Mouse (Mus musculus) macrophage (primary cell): ENCODE data around the gene Ttyh3. TPM values are rescaled to one million over a fixed set of nuclear protein-coding genes. Genes with fewer than 3 reads are reported as not detected.

ENCODE experiments used
- H3K27ac ChIP-seq: fragments of 350-480 bp; formaldehyde crosslinking; 2 replicates; pipeline ENCODE4 v1.9.0; 2021
- H3K36me3 ChIP-seq: fragments of 350-480 bp; formaldehyde crosslinking; 2 replicates; pipeline ENCODE4 v1.9.0; 2021; ENCODE audit errors: inconsistent target
- H3K4me3 ChIP-seq: fragments of 350-480 bp; formaldehyde crosslinking; 2 replicates; pipeline ENCODE4 v1.9.0; 2021; ENCODE audit errors: inconsistent target
- H3K79me2 ChIP-seq: fragments of 350-480 bp; formaldehyde crosslinking; 2 replicates; pipeline ENCODE4 v1.9.0; 2021; ENCODE audit errors: inconsistent target
- WGBS: methylation state at CpG from one replicate; pipeline ENCODE4 v1.1.7; 2026; ENCODE audit warnings: inconsistent platforms; ENCODE audit not compliant: missing documents; 5-methylcytosine and 5-hydroxymethylcytosine counted together
- polyA plus RNA-seq: library from polyadenylated mRNA; stranded (reverse); fragments of 250-400 nt; gene quantifications from 3 replicates; pipeline ENCODE4 v1.2.4, GENCODE M21; 2018; ENCODE audit warnings: inconsistent platforms

Ttyh3 gene
- polyA plus RNA-seq, 1 experiment from 2014 or later = 48.0 TPM

GRCm38 (mm10) chr5:140575381-140575866 is 73.4 kb downstream of the Ttyh3 start:
- H3K36me3 ChIP-seq = no peaks in the 10 kb centered on the region
- no peak overlapping the region for H3K27ac ChIP-seq
- H3K79me2 ChIP-seq = no peaks in the 10 kb centered on the region
- H3K4me3 ChIP-seq = no peak overlapping the region
- WGBS = 63% methylated on average over 5 of the region's 5 CpGs

GRCm38 (mm10) chr5:140572611-140573010 is 76.2 kb downstream of the Ttyh3 start:
- Histone ChIP-seq H3K79me2 (no peaks in the 10 kb centered on the region), H3K4me3 (no peak overlapping the region), H3K36me3 (no peaks in the 10 kb centered on the region), H3K27ac (no peak overlapping the region)
- WGBS = 89% methylated on average over 6 of the region's 6 CpGs

GRCm38 (mm10) chr5:140571673-140572072 is 77.2 kb downstream of the Ttyh3 start:
- no peak overlapping the region for H3K27ac ChIP-seq
- no peak overlapping the region for H3K4me3 ChIP-seq
- H3K79me2 ChIP-seq = no peaks in the 10 kb centered on the region
- no peaks in the 10 kb centered on the region for H3K36me3 ChIP-seq
- 90% methylated on average over 10 of the region's 10 CpGs for WGBS

GRCm38 (mm10) chr5:140571201-140571600 is 77.6 kb downstream of the Ttyh3 start:
- 90% methylated on average over 4 of the region's 4 CpGs for WGBS
- Histone ChIP-seq H3K4me3 (no peak overlapping the region), H3K36me3 (no peaks in the 10 kb centered on the region), H3K79me2 (no peaks in the 10 kb centered on the region), H3K27ac (no peak overlapping the region)

Other genes starting within 250 kb of the Ttyh3 start
- gene Eif3b, start 229.7 kb downstream of the Ttyh3 start, polyA plus RNA-seq = 108 to 268 TPM (median 204 TPM) in 3 replicates
- not detected in 3 replicates for gene Gm4869, start 203.4 kb downstream of the Ttyh3 start, polyA plus RNA-seq
- gene Chst12, start 143.5 kb downstream of the Ttyh3 start, polyA plus RNA-seq = 34.3 to 56.4 TPM (median 38.4 TPM) in 3 replicates
- not detected in 3 replicates for gene Grifin, start 84.0 kb downstream of the Ttyh3 start, polyA plus RNA-seq
- gene Lfng, start 41.7 kb downstream of the Ttyh3 start, polyA plus RNA-seq = 33.7 to 75.9 TPM (median 52.2 TPM) in 3 replicates
- 11.4 to 17.2 TPM (median 12.2 TPM) in 3 replicates for gene Iqce, start 53.3 kb upstream of the Ttyh3 start, polyA plus RNA-seq
- 5.1 to 13.0 TPM (median 10.3 TPM) in 3 replicates for gene Brat1, start 56.0 kb upstream of the Ttyh3 start, polyA plus RNA-seq
- 10.9 to 24.7 TPM (median 13.4 TPM) in 3 replicates for gene Amz1, start 75.1 kb upstream of the Ttyh3 start, polyA plus RNA-seq
- 97.9 to 155 TPM (median 121 TPM) in 3 replicates for gene Gna12, start 181.4 kb upstream of the Ttyh3 start, polyA plus RNA-seq